Mouse (Mus musculus) C2C12 (cell line): Measurements from ENCODE around the gene Gm19684.
"Not testable (repeated sequence)": the region's sequence is repeated elsewhere in the genome, so short reads cannot be mapped to it uniquely, and the experiment has no call there.

Source experiments
- CEBPB ChIP-seq: IDR thresholded peaks from one replicate; pipeline ENCODE4 v1.6.1; 2011; ENCODE audit warnings: low read depth, mild to moderate bottlenecking, control low read depth, moderate library complexity
- CTCF ChIP-seq: IDR thresholded peaks from one replicate; pipeline ENCODE4 v1.5.1; 2011; ENCODE audit not compliant: control insufficient read depth, insufficient read depth, insufficient read length
- FOSL1 ChIP-seq: IDR thresholded peaks from one replicate; pipeline ENCODE4 v1.8.0; 2011; ENCODE audit warnings: mild to moderate bottlenecking, low read length; ENCODE audit not compliant: poor library complexity, insufficient read depth, severe bottlenecking
- MAX ChIP-seq: IDR thresholded peaks from one replicate; pipeline ENCODE4 v1.6.1; 2011; ENCODE audit warnings: mild to moderate bottlenecking, control low read depth
- USF1 ChIP-seq: IDR thresholded peaks from one replicate; pipeline ENCODE4 v1.6.1; 2011; ENCODE audit warnings: low read depth, mild to moderate bottlenecking, control low read depth, moderate library complexity

DNA sequence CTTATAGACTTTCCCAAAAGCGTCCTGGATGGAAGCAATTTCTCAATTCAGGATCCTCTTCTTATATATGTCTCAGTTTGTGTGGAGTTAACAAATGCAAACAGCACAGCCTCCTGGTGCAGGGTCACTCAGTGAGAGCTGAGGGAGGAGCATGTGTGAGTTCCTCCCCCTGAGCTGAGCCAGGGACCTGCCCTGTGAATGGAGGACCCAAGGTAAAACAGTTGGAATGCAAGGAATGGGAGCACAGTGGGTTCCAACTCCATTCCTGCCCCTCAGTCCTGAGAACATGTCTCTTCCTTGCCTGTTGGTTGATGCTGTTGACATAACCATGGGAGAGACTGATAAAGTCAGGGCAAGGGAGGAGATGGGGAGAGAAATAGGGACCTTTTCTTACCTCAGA, 47.6 kb downstream of the Gm19684 start:
- not testable (repeated sequence) for TF ChIP-seq CTCF, CEBPB, USF1, MAX, FOSL1
